Mouse (Mus musculus) hindbrain, embryonic 15.5 days (tissue): ENCODE data around the gene Jade1. TPM values are rescaled to one million over a fixed set of nuclear protein-coding genes. Genes with fewer than 3 reads are reported as not detected.

Experiments
- polyA plus RNA-seq: library from polyadenylated mRNA; unstranded; fragments of >200 nt; fragmentation: Nextera tagmentation; extraction: Ambion mirVana; gene quantifications from 2 replicates; pipeline ENCODE4 v1.2.1, GENCODE M21; 2015

Jade1 gene
- polyA plus RNA-seq, 1 experiment from 2014 or later = 14.2 TPM

Other genes starting within 250 kb of the Jade1 start
- gene Sclt1, start 186.8 kb downstream of the Jade1 start, polyA plus RNA-seq = 18.7 and 19.4 TPM in 2 replicates
- gene D3Ertd751e, start 186.9 kb downstream of the Jade1 start, polyA plus RNA-seq = 9.7 and 10.6 TPM in 2 replicates